Mouse (Mus musculus) hindbrain, embryonic 11.5 days (tissue): ENCODE data around the gene Wfdc1. TPM values are rescaled to one million over a fixed set of nuclear protein-coding genes. Genes with fewer than 3 reads are reported as not detected.

ENCODE experiments used
- ATAC-seq: fragments of 200-750 bp; cut with Nextera tagmentation; 2 replicates; pipeline ENCODE4 v1.8.0; 2017; ENCODE audit warnings: mild to moderate bottlenecking, moderate TSS enrichment, moderate library complexity; ENCODE audit not compliant: low FRiP score
- DNase-seq: peaks from one replicate; pipeline ENCODE4 v3.0.0-alpha.2; 2015; ENCODE audit warnings: low spot score
- H3K27ac ChIP-seq: fragments of 300-500 bp; sonication (generic); 2 replicates; pipeline ENCODE4 v1.5.1; 2014; ENCODE audit warnings: mild to moderate bottlenecking, low read depth, low read length
- H3K27me3 ChIP-seq: fragments of 300-500 bp; sonication (generic); 2 replicates; pipeline ENCODE4 v1.6.1; 2014; ENCODE audit warnings: mild to moderate bottlenecking, low read length, moderate library complexity, mixed read lengths; ENCODE audit not compliant: control insufficient read depth, insufficient read depth
- H3K36me3 ChIP-seq: fragments of 300-500 bp; sonication (generic); 2 replicates; pipeline ENCODE4 v1.6.1; 2014; ENCODE audit warnings: mild to moderate bottlenecking, low read length, moderate library complexity, mixed read lengths; ENCODE audit not compliant: control insufficient read depth, insufficient read depth
- H3K4me1 ChIP-seq: fragments of 300-500 bp; sonication (generic); replicated peaks from 2 replicates; pipeline ENCODE4 v1.6.1; 2014; ENCODE audit warnings: low read length, mixed read lengths; ENCODE audit not compliant: control insufficient read depth, insufficient read depth
- H3K4me2 ChIP-seq: fragments of 300-500 bp; sonication (generic); replicated peaks from 2 replicates; pipeline ENCODE4 v1.6.1; 2014; ENCODE audit warnings: mild to moderate bottlenecking, low read depth, low read length
- H3K4me3 ChIP-seq: fragments of 300-500 bp; sonication (generic); 2 replicates; pipeline ENCODE4 v1.5.1; 2014; ENCODE audit warnings: low read depth, low read length
- H3K9ac ChIP-seq: fragments of 300-500 bp; sonication (generic); 2 replicates; pipeline ENCODE4 v1.6.1; 2014; ENCODE audit warnings: low read depth, low read length
- H3K9me3 ChIP-seq: fragments of 300-500 bp; sonication (generic); 2 replicates; pipeline ENCODE4 v1.6.1; 2016; ENCODE audit warnings: low read length; ENCODE audit not compliant: control insufficient read depth
- WGBS: fragments of 180-500 bp; shearing (Covaris S2); extraction: QIAGEN DNeasy Blood & Tissue Kit; methylation state at CpG from one replicate; pipeline ENCODE4 v1.1.7; 2014; 5-methylcytosine and 5-hydroxymethylcytosine counted together
- polyA plus RNA-seq: library from polyadenylated mRNA; unstranded; fragments of >200 nt; fragmentation: Nextera tagmentation; extraction: Ambion mirVana; gene quantifications from 2 replicates; pipeline ENCODE4 v1.2.1, GENCODE M21; 2014

Gene Wfdc1
- polyA plus RNA-seq, 1 experiment from 2014 or later, result 3.6 TPM

DNA sequence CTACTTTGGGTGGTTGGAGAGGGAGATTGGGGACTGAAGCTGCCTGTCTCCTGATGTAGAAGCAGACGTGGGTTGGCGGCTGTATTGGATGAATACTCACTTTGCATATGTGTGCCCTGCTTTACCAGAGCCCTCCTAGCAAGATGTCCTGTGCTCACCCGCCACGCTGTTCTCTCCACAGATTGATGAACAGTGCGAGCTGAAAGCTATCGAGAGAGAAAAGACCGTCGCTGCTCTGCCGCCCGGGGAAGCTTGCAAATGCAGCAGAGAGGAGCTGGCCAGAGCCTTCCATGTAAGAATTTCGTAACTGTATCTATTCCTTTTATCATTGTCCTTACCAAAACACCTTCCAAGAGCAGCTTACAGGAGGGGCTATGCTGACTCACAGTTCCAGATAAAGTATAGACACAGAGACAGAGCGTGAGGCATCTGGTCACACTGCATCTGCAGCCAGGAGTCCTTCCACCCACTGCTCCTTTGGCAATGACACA lies 52.9 kb downstream of the Wfdc1 start:
- no peaks in the 10 kb centered on the region for H3K36me3 ChIP-seq
- no peak overlapping the region for H3K4me3 ChIP-seq
- H3K27ac ChIP-seq, result no peak overlapping the region
- H3K27me3 ChIP-seq, result no peaks in the 10 kb centered on the region
- H3K9ac ChIP-seq, result no peak overlapping the region
- 67% methylated on average over 12 of the region's 12 CpGs for WGBS
- no peaks in the 10 kb centered on the region for H3K4me1 ChIP-seq
- DNase-seq (no peak), ATAC-seq (no peak)
- no peaks in the 10 kb centered on the region for H3K9me3 ChIP-seq
- no peak overlapping the region for H3K4me2 ChIP-seq

GRCm38 (mm10) chr8:119722348-119722747 lies 56.2 kb downstream of the Wfdc1 start:
- H3K9ac ChIP-seq, result no peak overlapping the region
- no peak for ATAC-seq
- no peak overlapping the region for H3K4me3 ChIP-seq
- 60% methylated on average over 6 of the region's 6 CpGs for WGBS
- H3K36me3 ChIP-seq, result no peaks in the 10 kb centered on the region
- no peaks in the 10 kb centered on the region for H3K4me1 ChIP-seq
- no peak overlapping the region for H3K27ac ChIP-seq
- H3K27me3 ChIP-seq, result no peaks in the 10 kb centered on the region
- DNase-seq, result no peak
- no peak overlapping the region for H3K4me2 ChIP-seq
- H3K9me3 ChIP-seq, result no peaks in the 10 kb centered on the region

DNA sequence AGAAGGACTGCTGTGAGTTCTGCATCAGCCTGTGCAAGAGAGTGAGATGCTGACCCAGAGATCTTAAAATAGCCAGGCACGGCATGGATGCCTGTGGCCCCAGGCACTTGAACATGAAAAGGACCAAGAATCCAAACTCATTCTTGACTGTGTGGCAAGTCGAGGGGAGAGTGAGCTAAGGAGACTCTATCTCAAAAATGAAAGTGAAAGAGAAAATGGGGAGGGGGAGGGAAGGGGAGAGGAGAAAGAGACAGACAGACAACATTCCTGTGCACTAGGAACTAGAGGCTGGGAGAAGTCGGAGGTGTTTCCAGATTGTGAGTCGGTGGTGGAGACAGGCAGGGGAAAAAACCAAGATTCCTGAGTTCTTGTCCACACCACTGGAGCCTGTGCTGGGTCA lies 57.5 kb downstream of the Wfdc1 start:
- H3K36me3 ChIP-seq, result no peaks in the 10 kb centered on the region
- H3K4me1 ChIP-seq, result no peaks in the 10 kb centered on the region
- no peak for DNase-seq
- no peak overlapping the region for H3K27ac ChIP-seq
- H3K4me3 ChIP-seq, result no peak overlapping the region
- no peak overlapping the region for H3K9ac ChIP-seq
- H3K27me3 ChIP-seq, result no peaks in the 10 kb centered on the region
- no peak for ATAC-seq
- whole genome bisulfite sequencing, result 76% methylated on average over 4 of the region's 4 CpGs
- H3K4me2 ChIP-seq, result no peak overlapping the region
- no peaks in the 10 kb centered on the region for H3K9me3 ChIP-seq

DNA sequence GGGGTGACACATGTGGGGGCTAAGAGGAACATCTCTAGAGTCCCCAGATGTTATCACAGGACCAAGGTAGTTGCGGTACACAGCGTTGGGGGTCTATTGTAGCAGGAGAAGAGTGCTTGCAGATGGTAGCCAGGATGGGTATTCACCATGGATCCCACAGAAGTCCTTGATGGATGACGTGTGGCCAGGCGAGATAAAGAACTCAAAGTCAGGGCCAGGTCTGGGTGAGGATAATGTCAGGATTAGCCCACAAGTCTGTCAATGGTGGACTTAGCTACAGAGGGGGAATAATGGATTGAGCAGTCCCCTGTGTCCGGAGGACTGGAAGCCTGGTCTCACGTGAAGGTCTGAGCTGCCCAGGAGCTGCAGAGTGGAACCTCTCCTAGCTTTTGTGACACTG lies 58.4 kb downstream of the Wfdc1 start:
- no peak overlapping the region for H3K9ac ChIP-seq
- 85% methylated on average over 6 of the region's 6 CpGs for WGBS
- no peaks in the 10 kb centered on the region for H3K4me1 ChIP-seq
- no peaks in the 10 kb centered on the region for H3K27me3 ChIP-seq
- H3K4me3 ChIP-seq, result no peak overlapping the region
- no peaks in the 10 kb centered on the region for H3K9me3 ChIP-seq
- no peak overlapping the region for H3K4me2 ChIP-seq
- DNase-seq (no peak), ATAC-seq (no peak)
- no peak overlapping the region for H3K27ac ChIP-seq
- H3K36me3 ChIP-seq, result no peaks in the 10 kb centered on the region

DNA sequence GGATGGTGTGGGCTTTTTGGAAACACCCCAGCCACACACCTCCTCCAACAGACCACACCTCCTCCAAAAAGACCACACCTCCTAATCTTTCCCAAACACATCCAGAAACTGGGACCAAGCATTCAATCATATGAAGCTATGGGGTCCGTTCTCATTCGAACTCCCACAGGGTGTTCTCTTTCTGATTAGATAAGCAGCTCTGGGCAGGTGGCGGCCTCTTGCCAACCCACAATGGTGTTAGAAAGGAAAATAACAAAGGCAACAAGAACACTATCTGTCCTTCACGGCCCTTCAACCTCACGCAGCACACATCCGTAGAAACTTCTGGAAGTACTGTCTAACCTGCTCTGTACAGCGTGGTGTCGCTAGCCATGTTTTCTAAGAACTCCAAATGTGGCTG lies 60.9 kb downstream of the Wfdc1 start:
- H3K36me3 ChIP-seq, result no peaks in the 10 kb centered on the region
- ATAC-seq (no peak), DNase-seq (no peak)
- no peaks in the 10 kb centered on the region for H3K9me3 ChIP-seq
- no peak overlapping the region for H3K4me2 ChIP-seq
- H3K27me3 ChIP-seq, result no peaks in the 10 kb centered on the region
- 91% methylated on average over 8 of the region's 8 CpGs for WGBS
- H3K9ac ChIP-seq, result no peak overlapping the region
- H3K4me3 ChIP-seq, result no peak overlapping the region
- no peaks in the 10 kb centered on the region for H3K4me1 ChIP-seq
- no peak overlapping the region for H3K27ac ChIP-seq

DNA sequence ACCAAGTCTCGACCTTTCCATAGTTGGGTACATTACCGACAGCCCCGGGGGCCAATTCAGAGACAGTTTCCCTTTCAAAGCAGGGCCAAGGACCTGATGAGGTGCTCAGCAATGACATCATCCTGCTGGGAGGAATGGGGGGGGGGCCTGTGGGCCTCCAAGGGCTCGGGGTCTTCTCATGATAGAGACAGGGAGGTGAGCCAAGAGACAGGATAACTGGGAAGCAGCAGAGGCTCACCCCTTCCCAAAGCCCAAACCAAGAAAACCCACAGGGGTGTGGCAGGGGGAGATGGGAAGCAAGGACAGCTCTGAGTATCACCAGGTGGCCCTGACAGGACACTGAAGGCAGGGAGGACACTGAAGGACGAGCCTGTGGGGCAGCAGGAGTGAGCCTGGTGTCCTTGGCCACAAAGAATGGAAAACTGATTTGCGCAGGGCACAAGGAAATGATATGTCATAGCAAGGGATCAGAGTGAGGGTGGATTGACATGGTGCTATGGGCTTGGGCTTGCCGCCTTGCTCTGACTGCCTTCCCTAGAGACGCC lies 62.3 kb downstream of the Wfdc1 start:
- Histone ChIP-seq H3K4me3 (no peak overlapping the region), H3K27ac (no peak overlapping the region), H3K4me2 (no peak overlapping the region), H3K36me3 (no peaks in the 10 kb centered on the region), H3K9ac (no peak overlapping the region), H3K27me3 (no peaks in the 10 kb centered on the region), H3K4me1 (no peaks in the 10 kb centered on the region), H3K9me3 (no peaks in the 10 kb centered on the region)
- 87% methylated on average over 8 of the region's 8 CpGs for WGBS
- ATAC-seq, result no peak
- no peak for DNase-seq

GRCm38 (mm10) chr8:119732072-119732471 lies 65.9 kb downstream of the Wfdc1 start:
- H3K4me3 ChIP-seq, result no peak overlapping the region
- no peaks in the 10 kb centered on the region for H3K27me3 ChIP-seq
- H3K4me1 ChIP-seq, result no peaks in the 10 kb centered on the region
- H3K4me2 ChIP-seq, result no peak overlapping the region
- ATAC-seq (no peak), DNase-seq (no peak)
- no peak overlapping the region for H3K9ac ChIP-seq
- no peaks in the 10 kb centered on the region for H3K9me3 ChIP-seq
- no peak overlapping the region for H3K27ac ChIP-seq
- no peaks in the 10 kb centered on the region for H3K36me3 ChIP-seq
- 79% methylated on average over 13 of the region's 13 CpGs for WGBS

DNA sequence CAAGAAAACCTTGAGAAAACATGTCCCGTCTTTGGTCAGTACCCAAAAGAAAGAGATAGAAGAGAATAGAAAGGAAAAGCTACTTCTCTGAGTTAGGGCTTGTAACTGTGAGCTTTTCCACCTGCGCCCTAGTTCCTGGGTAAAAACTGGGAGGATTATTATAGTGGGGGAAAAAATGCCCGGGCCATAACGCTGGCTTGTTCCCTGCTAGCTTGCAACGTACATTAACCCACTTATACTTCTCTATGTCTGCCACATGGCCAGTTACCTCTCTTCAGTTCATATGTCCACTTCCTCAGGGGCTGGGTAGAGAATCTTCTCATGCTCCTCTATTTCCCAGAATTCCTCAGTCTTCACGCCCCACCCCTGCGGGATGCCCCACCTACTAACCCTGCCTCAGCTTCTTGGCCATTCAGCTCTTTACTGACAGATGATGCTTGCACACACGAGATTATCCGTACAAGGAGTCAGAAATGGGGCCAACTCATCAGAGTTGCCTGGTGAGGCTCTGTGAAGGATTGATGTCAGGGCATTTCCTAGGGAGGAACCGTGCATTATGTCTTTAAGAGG lies 70.3 kb downstream of the Wfdc1 start:
- 90% methylated on average over 10 of the region's 10 CpGs for WGBS
- DNase-seq (no peak), ATAC-seq (no peak)
- H3K4me1 ChIP-seq, result no peaks in the 10 kb centered on the region
- H3K4me2 ChIP-seq, result no peak overlapping the region
- H3K36me3 ChIP-seq, result no peaks in the 10 kb centered on the region
- H3K4me3 ChIP-seq, result no peak overlapping the region
- no peak overlapping the region for H3K9ac ChIP-seq
- no peaks in the 10 kb centered on the region for H3K27me3 ChIP-seq
- no peak overlapping the region for H3K27ac ChIP-seq
- H3K9me3 ChIP-seq, result no peaks in the 10 kb centered on the region

DNA sequence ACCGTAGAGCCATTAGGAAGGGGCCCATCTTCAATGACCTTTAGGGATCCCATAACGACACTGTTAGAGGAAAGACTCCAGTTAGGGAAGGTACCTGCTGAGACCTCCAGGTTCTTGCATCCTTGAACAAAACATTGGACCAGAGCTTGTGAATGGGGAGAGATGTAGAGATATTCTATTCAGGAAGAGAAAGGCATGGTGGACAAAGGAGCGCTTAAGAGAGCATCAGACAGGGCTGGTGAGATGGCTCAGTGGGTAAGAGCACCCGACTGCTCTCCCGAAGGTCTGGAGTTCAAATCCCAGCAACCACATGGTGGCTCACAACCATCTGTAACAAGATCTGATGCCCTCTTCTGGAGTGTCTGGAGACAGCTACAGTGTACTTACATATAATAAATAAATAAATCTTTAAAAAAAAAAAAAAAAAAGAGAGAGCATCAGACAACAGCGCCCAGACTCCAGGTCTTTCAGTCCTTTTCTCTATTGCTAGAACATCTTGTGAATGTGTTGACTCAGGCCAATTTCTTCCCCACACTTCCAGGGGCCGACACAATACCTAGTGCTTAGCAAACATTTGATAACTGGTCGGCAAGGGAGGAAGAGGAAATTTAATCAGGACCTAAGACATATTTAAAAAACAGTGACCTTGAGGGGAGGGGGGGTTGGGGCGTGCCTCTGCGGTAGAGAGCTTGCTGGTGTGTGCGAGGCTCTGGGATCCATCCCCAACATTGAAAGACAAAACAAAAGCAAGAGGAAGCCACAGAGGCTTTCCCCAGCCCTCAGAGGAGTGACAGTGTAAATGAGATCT lies 71.1 kb downstream of the Wfdc1 start:
- no peak overlapping the region for H3K4me2 ChIP-seq
- no peaks in the 10 kb centered on the region for H3K9me3 ChIP-seq
- WGBS, result 78% methylated on average over 11 of the region's 11 CpGs
- DNase-seq, result no peak
- no peak overlapping the region for H3K9ac ChIP-seq
- no peaks in the 10 kb centered on the region for H3K36me3 ChIP-seq
- ATAC-seq, result no peak
- no peak overlapping the region for H3K4me3 ChIP-seq
- no peaks in the 10 kb centered on the region for H3K4me1 ChIP-seq
- no peaks in the 10 kb centered on the region for H3K27me3 ChIP-seq
- H3K27ac ChIP-seq, result no peak overlapping the region
